Mouse (Mus musculus): ENCODE results near the gene Stard10. TPM values are rescaled to one million over a fixed set of nuclear protein-coding genes. Genes with fewer than 3 reads are reported as not detected.

Stard10 gene
- polyA plus RNA-seq, 2 experiments: 71.0 to 98.2 TPM

DNA sequence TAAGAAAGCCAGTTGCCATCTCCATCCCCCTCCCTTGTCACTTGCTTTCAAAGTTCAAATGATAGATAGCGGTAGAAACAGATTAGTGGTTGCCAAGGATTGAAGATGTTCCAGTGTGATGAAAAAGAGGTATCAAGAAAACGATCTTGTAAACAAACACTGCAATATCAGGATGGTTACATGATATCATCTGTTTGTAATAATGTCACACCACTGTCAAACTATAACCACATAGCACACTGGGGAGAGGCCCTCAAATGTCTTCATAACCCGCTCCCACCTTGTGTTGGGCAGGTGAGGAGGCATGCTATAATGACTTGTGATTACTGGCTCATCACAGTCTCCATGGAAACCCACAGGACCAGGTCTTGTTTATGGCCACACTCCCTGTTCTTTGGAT, 18.5 kb upstream of the Stard10 start:
- Histone ChIP-seq H3K9me3 (ENCODE audit: control insufficient read depth, low read length) (no peaks in the 10 kb centered on the region), H3K27ac (no peak overlapping the region), H3K4me1 (replicated peaks; ENCODE audit: control insufficient read depth in 2 of 2, insufficient read depth in 2 of 2, low read length in 1 of 2) (peaks cover 0 to 6% of the 10 kb centered on the region in 2 experiments; a peak in 1 of 4 replicates), H3K4me2 (ENCODE audit: low read depth) (no peak overlapping the region), H3K4me3 (ENCODE audit: insufficient read depth in 1 of 2, low read depth in 2 of 2, low read length in 2 of 2) (no peak overlapping the region), H3K36me3 (replicated peaks; ENCODE audit: control insufficient read depth, insufficient read depth, low read depth) (no peaks in the 10 kb centered on the region), H3K9ac (replicated peaks) (no peak overlapping the region), H3K27me3 (ENCODE audit: control insufficient read depth, insufficient read depth, low read length) (peaks cover 9% of the 10 kb centered on the region)
- DNase-seq (ENCODE audit: low read depth in 3 of 3, low spot score in 3 of 3) (no peak), ATAC-seq (ENCODE audit: insufficient read depth) (no peak)
- no peak for TF ChIP-seq CTCF (IDR thresholded peaks at IDR 0.05; ENCODE audit: low read depth)
- no peak for TF ChIP-seq EP300 (IDR thresholded peaks at IDR 0.05; ENCODE audit: low read depth)
- WGBS (ENCODE audit: insufficient replicate concordance): 67% methylated on average over 3 of the region's 3 CpGs

DNA sequence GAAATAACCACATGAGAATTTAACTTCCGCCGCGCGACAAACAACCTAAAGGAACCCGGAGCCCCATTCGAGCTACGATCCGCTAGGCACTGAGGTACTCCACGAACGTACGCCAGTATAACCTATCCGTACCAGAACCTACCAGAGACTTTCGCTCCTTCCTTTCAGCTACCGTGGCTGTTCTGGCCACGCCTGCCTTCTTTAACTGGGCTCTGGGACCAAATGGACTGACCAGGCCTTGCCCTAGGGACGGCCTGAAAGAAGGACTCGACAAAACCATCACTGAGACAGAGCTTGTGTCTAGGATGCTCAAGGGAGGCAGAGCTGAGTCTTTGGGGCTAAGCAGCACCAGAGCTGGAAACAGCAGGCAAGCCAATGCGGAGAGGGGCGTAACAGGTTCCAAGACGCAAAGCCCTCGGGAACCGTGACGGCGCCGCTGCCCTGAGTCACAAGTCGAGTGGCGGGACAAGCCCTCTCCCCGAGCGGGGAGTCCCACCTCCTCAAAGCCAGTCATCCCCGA, 15.5 kb upstream of the Stard10 start:
- DNase-seq (ENCODE audit: low read depth in 3 of 3, low spot score in 3 of 3) (no peak), ATAC-seq (ENCODE audit: insufficient read depth) (peak; percentile 21)
- no peaks in the 10 kb centered on the region for H3K36me3 ChIP-seq (replicated peaks; ENCODE audit: control insufficient read depth, insufficient read depth, low read depth)
- H3K27ac ChIP-seq: no peak overlapping the region
- under 1% methylated on average over 30 of the region's 30 CpGs for WGBS (ENCODE audit: insufficient replicate concordance)
- peak overlapping the region; percentile 79 for H3K4me2 ChIP-seq (ENCODE audit: low read depth)
- H3K4me3 ChIP-seq (ENCODE audit: insufficient read depth in 1 of 2, low read depth in 2 of 2, low read length in 2 of 2): peak overlapping the region; percentile 45 to 63
- H3K9me3 ChIP-seq (ENCODE audit: control insufficient read depth, low read length): no peaks in the 10 kb centered on the region
- peak overlapping the region; percentile 52 for H3K9ac ChIP-seq (replicated peaks)
- H3K27me3 ChIP-seq (ENCODE audit: control insufficient read depth, insufficient read depth, low read length): peaks cover 9% of the 10 kb centered on the region
- H3K4me1 ChIP-seq (replicated peaks; ENCODE audit: control insufficient read depth in 2 of 2, insufficient read depth in 2 of 2, low read length in 1 of 2): peaks cover 0 to 9% of the 10 kb centered on the region in 2 experiments; a peak in 1 of 4 replicates
- TF ChIP-seq CTCF (IDR thresholded peaks at IDR 0.05; ENCODE audit: low read depth) (no peak), EP300 (IDR thresholded peaks at IDR 0.05; ENCODE audit: low read depth) (no peak)

DNA sequence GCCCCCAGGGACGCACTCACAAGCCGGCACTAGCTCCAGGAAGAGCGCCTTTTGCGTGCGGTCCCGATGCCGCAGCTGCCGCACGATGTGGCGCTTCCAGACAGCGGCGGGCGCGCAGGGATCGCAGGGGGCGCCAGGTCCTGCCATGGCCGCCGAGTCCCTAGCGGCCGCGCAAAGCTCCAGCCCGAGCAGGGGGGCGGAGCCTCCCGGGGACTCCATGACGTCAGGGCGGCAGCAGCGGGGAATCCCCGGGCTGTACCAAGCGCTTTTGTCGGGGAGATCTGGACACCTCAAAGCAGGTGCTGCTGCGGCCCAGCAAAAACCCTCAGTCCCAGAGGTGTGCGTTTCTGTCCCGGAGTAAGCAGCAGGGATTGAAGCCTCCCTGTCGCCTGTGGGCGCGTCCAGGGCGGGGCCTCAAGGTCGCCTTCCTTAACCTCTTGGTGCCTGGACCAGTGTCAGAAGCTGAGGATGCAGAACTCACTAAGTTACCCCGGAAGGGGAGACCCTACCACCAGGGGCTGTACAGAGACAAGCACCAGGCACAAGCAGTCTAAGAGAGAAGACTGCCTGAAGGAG, 14.9 kb upstream of the Stard10 start, which contains the start of gene Atg16l2:
Gene Atg16l2 (minus strand): TSS at position 371 of the 576 bp plus-strand sequence.
- H3K36me3 ChIP-seq (replicated peaks; ENCODE audit: control insufficient read depth, insufficient read depth, low read depth): no peaks in the 10 kb centered on the region
- H3K9ac ChIP-seq (replicated peaks): peak within 1 kb of the TSS; percentile 52
- DNase-seq (ENCODE audit: low read depth in 3 of 3, low spot score in 3 of 3) (peak; percentile 66 to 85 (median 73)), ATAC-seq (ENCODE audit: insufficient read depth) (peak; percentile 84)
- peak within 1 kb of the TSS; percentile 79 for H3K4me2 ChIP-seq (ENCODE audit: low read depth)
- no peaks in the 10 kb centered on the region for H3K9me3 ChIP-seq (ENCODE audit: control insufficient read depth, low read length)
- H3K27me3 ChIP-seq (ENCODE audit: control insufficient read depth, insufficient read depth, low read length): peaks cover 9% of the 10 kb centered on the region
- no peak within 1 kb of the TSS for H3K27ac ChIP-seq
- peak within 1 kb of the TSS; percentile 45 to 63 for H3K4me3 ChIP-seq (ENCODE audit: insufficient read depth in 1 of 2, low read depth in 2 of 2, low read length in 2 of 2)
- TF ChIP-seq EP300 (IDR thresholded peaks at IDR 0.05; ENCODE audit: low read depth): no peak
- peak; percentile 34 for TF ChIP-seq CTCF (IDR thresholded peaks at IDR 0.05; ENCODE audit: low read depth)
- WGBS (ENCODE audit: insufficient replicate concordance): under 1% methylated on average over 39 of the region's 39 CpGs
- H3K4me1 ChIP-seq (replicated peaks; ENCODE audit: control insufficient read depth in 2 of 2, insufficient read depth in 2 of 2, low read length in 1 of 2): peaks cover 0 to 9% of the 10 kb centered on the region in 2 experiments; a peak in 2 of 4 replicates

DNA sequence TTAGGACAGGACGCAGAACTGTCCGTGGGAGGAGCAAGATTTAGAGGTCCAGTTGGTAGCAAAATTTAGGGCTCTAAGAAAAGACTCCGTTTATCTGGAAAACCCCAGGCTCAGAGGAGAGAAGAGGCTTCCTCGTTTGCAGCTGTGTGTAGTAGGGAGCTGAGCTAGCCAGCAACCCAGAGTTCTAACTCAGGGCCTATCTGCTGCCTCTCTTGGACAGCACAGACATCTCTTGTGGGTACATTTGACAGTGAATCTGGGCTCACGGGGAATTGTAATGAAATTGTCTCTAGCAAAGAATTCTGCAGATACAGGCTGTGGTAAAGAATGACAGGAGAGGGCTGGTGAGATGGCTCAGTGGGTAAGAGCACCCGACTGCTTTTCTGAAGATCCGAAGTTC, 14.2 kb upstream of the Stard10 start:
- H3K27me3 ChIP-seq (ENCODE audit: control insufficient read depth, insufficient read depth, low read length): peaks cover 9% of the 10 kb centered on the region
- no peaks in the 10 kb centered on the region for H3K9me3 ChIP-seq (ENCODE audit: control insufficient read depth, low read length)
- H3K4me1 ChIP-seq (replicated peaks; ENCODE audit: control insufficient read depth in 2 of 2, insufficient read depth in 2 of 2, low read length in 1 of 2): peaks cover 0 to 9% of the 10 kb centered on the region in 2 experiments; a peak in 2 of 4 replicates
- H3K4me2 ChIP-seq (ENCODE audit: low read depth): peak overlapping the region; percentile 79
- DNase-seq (ENCODE audit: low read depth in 3 of 3, low spot score in 3 of 3): no peak
- H3K36me3 ChIP-seq (replicated peaks; ENCODE audit: control insufficient read depth, insufficient read depth, low read depth): no peaks in the 10 kb centered on the region
- no peak for ATAC-seq (ENCODE audit: insufficient read depth)
- no peak overlapping the region for H3K9ac ChIP-seq (replicated peaks)
- no peak overlapping the region for H3K27ac ChIP-seq
- WGBS (ENCODE audit: insufficient replicate concordance): 40% methylated on average over 7 of the region's 7 CpGs
- no peak overlapping the region for H3K4me3 ChIP-seq (ENCODE audit: insufficient read depth in 1 of 2, low read depth in 2 of 2, low read length in 2 of 2)
- TF ChIP-seq CTCF (IDR thresholded peaks at IDR 0.05; ENCODE audit: low read depth) (no peak), EP300 (IDR thresholded peaks at IDR 0.05; ENCODE audit: low read depth) (no peak)

DNA sequence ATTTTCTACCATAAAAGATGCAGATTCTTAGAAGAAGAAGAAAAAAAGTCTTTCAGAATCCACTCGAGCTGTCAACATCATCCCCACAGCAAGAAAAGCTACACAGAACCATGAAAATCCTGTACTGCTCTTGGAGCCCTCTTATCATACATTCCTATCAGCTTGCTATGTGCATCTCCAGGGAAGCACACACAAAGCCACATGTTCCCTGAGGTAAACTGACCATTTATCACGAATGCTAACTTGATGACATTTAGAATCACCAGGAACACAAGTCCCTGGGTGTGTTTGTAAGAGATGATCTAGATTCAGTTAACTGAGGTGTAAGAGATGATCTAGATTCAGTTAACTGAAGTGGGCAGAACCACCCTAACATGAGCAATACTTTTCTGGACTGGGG, 10.0 kb upstream of the Stard10 start:
- Histone ChIP-seq H3K4me1 (replicated peaks; ENCODE audit: control insufficient read depth in 2 of 2, insufficient read depth in 2 of 2, low read length in 1 of 2) (peaks cover 2 to 15% of the 10 kb centered on the region in 2 experiments), H3K27me3 (ENCODE audit: control insufficient read depth, insufficient read depth, low read length) (no peaks in the 10 kb centered on the region), H3K4me2 (ENCODE audit: low read depth) (no peak overlapping the region), H3K27ac (no peak overlapping the region), H3K9ac (replicated peaks) (no peak overlapping the region), H3K4me3 (ENCODE audit: insufficient read depth in 1 of 2, low read depth in 2 of 2, low read length in 2 of 2) (no peak overlapping the region), H3K36me3 (replicated peaks; ENCODE audit: control insufficient read depth, insufficient read depth, low read depth) (no peaks in the 10 kb centered on the region), H3K9me3 (ENCODE audit: control insufficient read depth, low read length) (no peaks in the 10 kb centered on the region)
- DNase-seq (ENCODE audit: low read depth in 3 of 3, low spot score in 3 of 3) (no peak), ATAC-seq (ENCODE audit: insufficient read depth) (no peak)
- WGBS (ENCODE audit: insufficient replicate concordance): 26% methylated on average over 2 of the region's 2 CpGs
- TF ChIP-seq CTCF (IDR thresholded peaks at IDR 0.05; ENCODE audit: low read depth) (no peak), EP300 (IDR thresholded peaks at IDR 0.05; ENCODE audit: low read depth) (no peak)
